Mouse (Mus musculus): ENCODE data around the gene AU022252. TPM values are rescaled to one million over a fixed set of nuclear protein-coding genes. Genes with fewer than 3 reads are reported as not detected.

The AU022252 gene
- polyA plus RNA-seq, 1 experiment from 2014 or later, result 28.7 TPM

DNA sequence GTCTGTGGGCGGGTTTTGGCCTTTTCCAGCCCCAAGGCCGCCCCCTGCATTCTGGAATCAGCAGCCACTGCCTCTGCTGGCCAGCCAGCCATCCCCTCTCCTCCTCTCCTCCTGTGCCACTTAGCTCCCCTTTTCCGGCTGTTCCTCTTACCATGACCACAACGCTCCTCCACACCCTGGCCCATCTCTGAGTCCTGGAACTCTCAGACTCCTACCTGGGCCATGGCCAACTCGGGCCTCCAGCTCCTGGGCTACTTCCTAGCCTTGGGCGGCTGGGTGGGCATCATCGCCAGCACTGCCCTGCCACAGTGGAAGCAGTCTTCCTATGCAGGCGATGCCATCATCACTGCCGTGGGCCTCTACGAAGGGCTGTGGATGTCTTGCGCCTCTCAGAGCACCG, 22.8 kb upstream of the AU022252 start, which contains the start of gene Cldn19:
TSS of gene Cldn19 (plus strand) at position 64 of the 400 bp plus-strand sequence.
- H3K4me3 ChIP-seq, result no peak within 1 kb of the TSS
- H3K27ac ChIP-seq (replicated peaks), result peak within 1 kb of the TSS; percentile 59
- H3K9me3 ChIP-seq, result no peaks in the 10 kb centered on the region
- 81% methylated on average over 12 of the region's 12 CpGs for WGBS
- no peaks in the 10 kb centered on the region for H3K36me3 ChIP-seq
- H3K9ac ChIP-seq, result no peak within 1 kb of the TSS
- H3K4me2 ChIP-seq, result no peak within 1 kb of the TSS
- no peak for ATAC-seq (ENCODE audit: low FRiP score, low read depth)
- H3K4me1 ChIP-seq (replicated peaks), result peaks cover 20% of the 10 kb centered on the region
- H3K27me3 ChIP-seq, result no peaks in the 10 kb centered on the region

GRCm38 (mm10) chr4:119254012-119254618, 21.6 kb upstream of the AU022252 start:
- Histone ChIP-seq H3K4me2 (no peak overlapping the region), H3K4me1 (replicated peaks) (peaks cover 20% of the 10 kb centered on the region), H3K9me3 (no peaks in the 10 kb centered on the region), H3K27me3 (no peaks in the 10 kb centered on the region), H3K4me3 (no peak overlapping the region), H3K36me3 (no peaks in the 10 kb centered on the region), H3K27ac (replicated peaks) (peak overlapping the region; percentile 59), H3K9ac (no peak overlapping the region)
- 21% methylated on average over 9 of the region's 9 CpGs for WGBS
- ATAC-seq (ENCODE audit: low FRiP score, low read depth), result peak; percentile 60

- H3K4me3 ChIP-seq, result no peak overlapping the region
- no peak overlapping the region for H3K4me2 ChIP-seq
- H3K4me1 ChIP-seq (replicated peaks), result peaks cover 25% of the 10 kb centered on the region
- H3K36me3 ChIP-seq, result no peaks in the 10 kb centered on the region; the same call in 1 of the 2 replicates
- WGBS, result 71% methylated on average over 7 of the region's 7 CpGs
- H3K9me3 ChIP-seq, result no peaks in the 10 kb centered on the region
- H3K27ac ChIP-seq (replicated peaks), result no peak overlapping the region
- H3K9ac ChIP-seq, result no peak overlapping the region
- H3K27me3 ChIP-seq, result no peaks in the 10 kb centered on the region
- no peak for ATAC-seq (ENCODE audit: low FRiP score, low read depth)
These were observed 19.7 kb upstream of the AU022252 start for GRCm38 (mm10) chr4:119252025-119252808.

- no peak for ATAC-seq (ENCODE audit: low FRiP score, low read depth)
- Histone ChIP-seq H3K4me2 (no peak overlapping the region), H3K36me3 (peaks cover 5% of the 10 kb centered on the region; the same call in 1 of the 2 replicates), H3K4me3 (no peak overlapping the region), H3K4me1 (replicated peaks) (peaks cover 9% of the 10 kb centered on the region; the same call in 1 of the 2 replicates), H3K27ac (replicated peaks) (no peak overlapping the region), H3K9me3 (no peaks in the 10 kb centered on the region), H3K9ac (no peak overlapping the region), H3K27me3 (no peaks in the 10 kb centered on the region)
- WGBS, result 78% methylated on average over 11 of the region's 11 CpGs
These were observed 16.0 kb upstream of the AU022252 start for GRCm38 (mm10) chr4:119248407-119248965.

- whole genome bisulfite sequencing, result 25% methylated on average over 13 of the region's 13 CpGs
- Histone ChIP-seq H3K36me3 (peaks cover 11% of the 10 kb centered on the region; the same call in 1 of the 2 replicates), H3K9ac (no peak overlapping the region), H3K4me3 (no peak overlapping the region), H3K27ac (replicated peaks) (no peak overlapping the region), H3K27me3 (no peaks in the 10 kb centered on the region), H3K4me2 (no peak overlapping the region), H3K4me1 (replicated peaks) (peaks cover 8% of the 10 kb centered on the region; the same call in 1 of the 2 replicates), H3K9me3 (no peaks in the 10 kb centered on the region)
- ATAC-seq (ENCODE audit: low FRiP score, low read depth), result peak; percentile 63; the same call in 1 of the 2 replicates
These were observed 15.1 kb upstream of the AU022252 start for GRCm38 (mm10) chr4:119247462-119248235.

DNA sequence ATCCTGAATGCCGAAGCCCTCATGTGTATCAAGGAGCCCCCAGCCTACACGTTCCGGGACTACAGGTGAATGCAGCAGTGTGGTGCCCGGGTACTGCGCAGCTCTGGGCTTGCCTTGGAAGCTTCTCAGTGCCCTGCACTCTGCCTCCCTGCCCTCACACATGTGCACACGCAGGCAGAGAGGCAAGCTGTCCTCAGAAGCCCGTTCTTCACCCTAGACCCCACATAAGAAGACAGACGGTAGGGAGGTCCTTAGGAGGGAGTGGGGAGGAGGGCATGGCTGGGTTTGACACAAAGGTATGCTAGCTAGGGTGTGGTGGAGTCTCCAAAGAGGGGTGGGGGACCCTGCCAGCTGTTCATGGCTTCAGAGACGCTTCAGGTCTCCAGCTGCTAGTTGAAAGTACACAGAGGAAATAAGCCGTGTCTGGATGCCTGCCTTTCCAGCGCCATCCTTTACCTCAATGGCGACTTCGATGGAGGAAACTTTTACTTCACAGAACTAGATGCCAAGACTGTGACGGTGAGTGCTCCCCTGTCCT, 14.2 kb upstream of the AU022252 start:
- H3K9ac ChIP-seq, result no peak overlapping the region
- H3K36me3 ChIP-seq, result peaks cover 19% of the 10 kb centered on the region
- no peak overlapping the region for H3K27ac ChIP-seq (replicated peaks)
- no peak for ATAC-seq (ENCODE audit: low FRiP score, low read depth)
- H3K4me3 ChIP-seq, result no peak overlapping the region
- H3K4me2 ChIP-seq, result no peak overlapping the region
- WGBS, result 78% methylated on average over 14 of the region's 14 CpGs
- H3K9me3 ChIP-seq, result no peaks in the 10 kb centered on the region
- peaks cover 8% of the 10 kb centered on the region; the same call in 1 of the 2 replicates for H3K4me1 ChIP-seq (replicated peaks)
- no peaks in the 10 kb centered on the region for H3K27me3 ChIP-seq

- H3K4me2 ChIP-seq, result no peak overlapping the region
- WGBS, result 68% methylated on average over 9 of the region's 9 CpGs
- H3K36me3 ChIP-seq, result peaks cover 25% of the 10 kb centered on the region
- no peaks in the 10 kb centered on the region for H3K27me3 ChIP-seq
- H3K27ac ChIP-seq (replicated peaks), result no peak overlapping the region
- ATAC-seq (ENCODE audit: low FRiP score, low read depth), result no peak
- no peak overlapping the region for H3K4me3 ChIP-seq
- peaks cover 8% of the 10 kb centered on the region; the same call in 1 of the 2 replicates for H3K4me1 ChIP-seq (replicated peaks)
- H3K9ac ChIP-seq, result no peak overlapping the region
- H3K9me3 ChIP-seq, result no peaks in the 10 kb centered on the region
These were observed 13.4 kb upstream of the AU022252 start for GRCm38 (mm10) chr4:119245961-119246360.

DNA sequence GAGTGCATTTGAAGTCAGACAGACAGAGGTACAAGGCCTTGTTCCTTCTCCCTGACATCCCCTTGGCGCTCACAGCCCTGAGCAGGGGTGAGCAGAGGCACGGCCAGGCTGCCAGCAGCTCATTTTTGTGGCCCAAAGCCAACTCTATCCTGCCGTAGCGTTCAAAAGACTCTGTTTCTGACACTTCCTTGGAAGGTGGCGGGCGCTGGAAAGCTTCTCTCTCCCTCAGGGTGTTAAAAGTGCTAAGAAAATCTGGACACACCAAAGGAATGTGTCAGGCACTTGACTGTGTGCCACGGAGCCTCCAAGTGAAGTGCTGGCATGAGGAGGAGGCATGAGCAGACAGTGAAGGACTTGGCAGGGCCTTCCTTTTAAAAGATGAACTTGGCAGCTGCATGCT, 13.0 kb upstream of the AU022252 start:
- Histone ChIP-seq H3K4me3 (no peak overlapping the region), H3K9ac (no peak overlapping the region), H3K4me1 (replicated peaks) (peaks cover 8% of the 10 kb centered on the region; the same call in 1 of the 2 replicates), H3K27me3 (no peaks in the 10 kb centered on the region), H3K9me3 (no peaks in the 10 kb centered on the region), H3K36me3 (peaks cover 28% of the 10 kb centered on the region), H3K27ac (replicated peaks) (0 out of 2 replicates have a peak overlapping the region, but pooled peaks have one; percentile 32), H3K4me2 (no peak overlapping the region)
- 57% methylated on average over 7 of the region's 7 CpGs for WGBS
- no peak; the same call in 1 of the 2 replicates for ATAC-seq (ENCODE audit: low FRiP score, low read depth)

DNA sequence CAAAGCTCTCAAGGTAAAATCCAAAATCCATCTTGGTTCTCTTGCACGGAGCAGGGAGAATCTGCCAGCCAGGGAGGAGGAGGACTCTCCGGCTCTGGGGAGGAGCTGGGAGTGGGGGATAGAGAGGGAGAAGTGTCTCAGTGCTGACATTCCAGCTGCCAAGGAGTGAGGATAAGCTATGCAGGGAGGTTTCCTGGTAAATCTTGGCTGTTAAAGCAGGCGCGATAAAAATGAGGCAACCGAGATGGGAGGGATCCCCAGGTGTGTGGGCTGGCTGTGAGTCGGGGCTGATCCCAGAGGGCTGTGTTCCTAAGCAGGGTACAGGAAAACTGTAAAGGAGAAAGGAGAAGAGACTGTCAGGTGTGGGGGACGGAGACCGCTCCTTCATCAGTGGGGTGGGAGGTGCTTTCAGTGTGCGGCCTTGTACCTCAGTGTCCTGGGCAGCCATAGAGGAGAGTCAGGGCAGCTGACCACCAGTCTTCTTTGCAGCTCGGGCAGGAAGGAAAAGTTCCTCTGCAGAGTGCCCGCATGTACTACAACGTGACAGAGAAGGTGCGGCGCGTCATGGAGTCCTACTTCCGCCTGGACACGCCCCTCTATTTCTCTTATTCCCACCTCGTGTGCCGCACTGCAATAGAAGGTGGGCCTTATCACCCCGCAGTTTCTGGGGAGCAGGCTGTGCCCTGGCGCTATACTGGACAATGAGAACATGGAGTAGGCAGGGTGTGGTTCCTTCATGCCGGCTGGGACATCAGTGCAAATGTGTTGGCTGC, 12.1 kb upstream of the AU022252 start:
- Histone ChIP-seq H3K4me3 (no peak overlapping the region), H3K27ac (replicated peaks) (no peak overlapping the region), H3K4me1 (replicated peaks) (peaks cover 9% of the 10 kb centered on the region), H3K9me3 (no peaks in the 10 kb centered on the region), H3K9ac (no peak overlapping the region), H3K4me2 (no peak overlapping the region), H3K36me3 (peaks cover 29% of the 10 kb centered on the region), H3K27me3 (no peaks in the 10 kb centered on the region)
- no peak for ATAC-seq (ENCODE audit: low FRiP score, low read depth)
- 77% methylated on average over 22 of the region's 22 CpGs for WGBS

DNA sequence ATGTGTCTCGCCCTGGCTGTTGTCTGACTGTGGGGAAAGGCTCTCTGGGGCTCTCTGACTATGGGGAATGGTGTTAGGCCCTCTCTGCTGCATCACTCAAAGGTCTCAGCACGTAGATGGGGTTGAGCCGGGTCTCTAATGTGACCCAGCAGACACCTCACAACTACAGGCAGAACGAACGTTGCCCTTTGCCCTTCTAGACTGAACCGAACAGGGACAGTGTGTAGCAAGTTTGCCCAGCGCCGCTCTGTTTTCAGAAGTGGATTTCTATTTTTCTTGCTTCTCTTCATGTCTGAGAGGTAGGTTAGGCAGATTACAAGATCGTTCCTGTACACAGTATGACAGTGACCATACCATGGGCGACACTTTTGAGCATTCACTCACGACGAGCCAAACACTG, 10.1 kb upstream of the AU022252 start:
- Histone ChIP-seq H3K36me3 (peaks cover 33% of the 10 kb centered on the region), H3K4me1 (replicated peaks) (peaks cover 13% of the 10 kb centered on the region)
- WGBS, result 95% methylated on average over 12 of the region's 12 CpGs

DNA sequence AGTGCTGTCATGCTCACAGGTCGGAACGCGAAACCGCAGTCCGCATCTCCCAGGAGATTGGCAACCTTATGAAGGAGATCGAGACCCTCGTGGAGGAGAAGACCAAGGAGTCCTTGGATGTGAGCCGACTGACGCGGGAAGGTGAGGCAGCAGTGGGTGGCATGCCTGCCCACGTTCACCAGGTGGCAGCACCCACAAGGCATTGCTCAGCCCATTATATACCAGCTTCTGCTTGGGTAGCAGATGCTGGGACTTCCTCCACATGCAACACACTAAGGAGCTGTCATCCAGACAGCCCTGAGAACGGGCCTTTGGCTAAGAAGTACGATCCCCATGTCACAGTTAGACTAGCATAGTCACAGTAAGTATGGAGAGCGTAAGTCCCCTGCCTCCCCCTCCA, 9.2 kb upstream of the AU022252 start:
- 88% methylated on average over 14 of the region's 14 CpGs for WGBS
- H3K4me1 ChIP-seq (replicated peaks), result peaks cover 12% of the 10 kb centered on the region
- ATAC-seq (ENCODE audit: low FRiP score, low read depth), result no peak
- no peaks in the 10 kb centered on the region for H3K27me3 ChIP-seq
- no peak overlapping the region for H3K9ac ChIP-seq
- H3K36me3 ChIP-seq, result peaks cover 41% of the 10 kb centered on the region
- H3K9me3 ChIP-seq, result no peaks in the 10 kb centered on the region
- H3K4me2 ChIP-seq, result no peak overlapping the region
- H3K4me3 ChIP-seq, result no peak overlapping the region
- no peak overlapping the region for H3K27ac ChIP-seq (replicated peaks)

More for the DNA sequence above, 10.1 kb upstream of the AU022252 start:
- Histone ChIP-seq H3K4me2 (no peak overlapping the region), H3K9ac (no peak overlapping the region), H3K9me3 (no peaks in the 10 kb centered on the region), H3K4me3 (no peak overlapping the region), H3K27me3 (no peaks in the 10 kb centered on the region), H3K27ac (replicated peaks) (no peak overlapping the region)
- no peak for ATAC-seq (ENCODE audit: low FRiP score, low read depth)

All from hindbrain, embryonic 15.5 days (tissue).